Mouse (Mus musculus) hindlimb bud, embryonic 11.5 days (tissue): ENCODE results near the gene Lrrc38.
"Not testable (repeated sequence)": the region's sequence is repeated elsewhere in the genome, so short reads cannot be mapped to it uniquely, and the experiment has no call there.

Experiments
- DNase-seq: peaks from one replicate; pipeline ENCODE4 v3.0.0-alpha.2; 2012; ENCODE audit warnings: low read depth, low spot score; ENCODE audit errors: extremely low spot score

The Lrrc38 gene

GRCm38 (mm10) chr4:143349484-143349906 lies at the start of gene Lrrc38:
Gene Lrrc38 (plus strand): TSS chr4:143349757.
- DNase-seq, result no peak

DNA sequence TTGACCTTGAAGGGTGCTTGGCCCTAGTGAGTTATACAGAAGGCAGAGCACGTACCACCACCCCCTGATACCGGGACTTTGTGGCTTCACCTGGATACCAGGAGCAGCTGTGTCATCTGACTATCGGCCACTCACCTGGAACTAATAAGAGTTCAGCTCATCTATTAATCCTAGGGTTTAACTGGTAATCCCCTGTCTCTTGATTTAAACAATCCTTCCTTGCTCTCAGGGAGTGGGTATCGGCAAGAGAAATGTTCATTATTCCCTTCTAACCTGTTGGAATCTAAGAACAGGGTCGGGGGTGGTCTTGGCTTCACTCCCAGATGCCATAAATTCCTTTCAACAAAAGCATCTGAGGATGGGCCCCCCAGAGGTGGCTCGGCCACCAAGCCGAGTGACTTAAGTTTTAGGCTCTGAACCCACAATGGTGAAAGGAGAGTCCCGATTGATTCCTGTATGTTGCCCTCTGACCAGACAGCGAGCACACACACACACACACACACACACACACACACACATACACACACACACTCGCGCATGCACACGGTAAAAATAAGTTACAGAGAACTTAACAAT lies 49.4 kb upstream of the Lrrc38 start:
- no peak for DNase-seq

DNA sequence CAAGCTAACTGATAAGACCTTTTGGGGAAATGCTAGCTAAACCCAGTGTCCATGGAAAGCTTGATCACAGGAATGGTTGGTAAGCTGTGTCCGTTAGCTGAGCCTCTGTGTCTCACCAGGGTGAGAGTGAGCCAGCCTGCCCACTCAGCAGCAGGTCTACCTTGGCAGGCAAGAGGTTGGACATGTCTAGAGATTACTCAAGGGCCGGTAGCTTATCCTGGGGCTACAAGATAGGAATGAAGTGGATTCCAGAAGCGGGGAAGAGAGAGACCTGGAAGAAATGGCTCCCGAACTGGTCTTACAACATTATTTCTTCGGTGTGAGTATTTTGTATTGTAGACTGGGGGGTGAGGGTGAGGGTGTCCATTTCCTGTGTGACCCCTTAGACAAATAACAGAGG lies 48.5 kb upstream of the Lrrc38 start:
- DNase-seq, result no peak

GRCm38 (mm10) chr4:143301875-143302274 lies 47.7 kb upstream of the Lrrc38 start:
- no peak for DNase-seq

DNA sequence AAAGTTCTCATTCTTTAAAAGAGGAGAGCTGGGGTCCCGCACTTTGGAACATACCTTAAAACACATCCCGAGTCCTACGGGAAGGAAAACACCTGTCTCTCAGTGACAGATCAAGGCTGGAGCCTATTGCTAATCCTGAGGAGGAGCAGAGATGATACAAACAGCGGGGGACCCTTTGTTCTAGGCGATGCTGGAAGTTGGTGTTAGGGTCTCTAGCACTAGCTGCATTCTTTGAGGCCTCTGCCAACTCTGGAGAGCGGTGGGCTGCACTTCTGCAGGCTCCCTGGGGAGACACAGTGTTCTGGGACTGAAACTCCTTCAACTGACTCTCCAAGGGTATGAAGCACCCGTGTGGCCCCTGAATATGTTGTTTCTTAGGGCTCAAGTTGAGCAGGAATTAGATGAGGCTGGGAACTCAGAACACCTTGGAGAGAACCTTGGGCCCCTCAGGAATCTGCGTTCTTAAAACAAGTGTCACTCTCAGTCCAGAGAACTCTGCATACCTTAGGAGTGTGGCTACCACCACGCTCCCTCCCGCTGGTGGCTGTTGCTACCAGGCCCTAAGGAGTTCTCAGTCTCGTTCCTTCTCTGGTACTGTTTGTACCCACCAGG lies 47.2 kb upstream of the Lrrc38 start:
- DNase-seq, result no peak

- DNase-seq, result no peak
Measured at GRCm38 (mm10) chr4:143305031-143305430, 44.5 kb upstream of the Lrrc38 start.

DNA sequence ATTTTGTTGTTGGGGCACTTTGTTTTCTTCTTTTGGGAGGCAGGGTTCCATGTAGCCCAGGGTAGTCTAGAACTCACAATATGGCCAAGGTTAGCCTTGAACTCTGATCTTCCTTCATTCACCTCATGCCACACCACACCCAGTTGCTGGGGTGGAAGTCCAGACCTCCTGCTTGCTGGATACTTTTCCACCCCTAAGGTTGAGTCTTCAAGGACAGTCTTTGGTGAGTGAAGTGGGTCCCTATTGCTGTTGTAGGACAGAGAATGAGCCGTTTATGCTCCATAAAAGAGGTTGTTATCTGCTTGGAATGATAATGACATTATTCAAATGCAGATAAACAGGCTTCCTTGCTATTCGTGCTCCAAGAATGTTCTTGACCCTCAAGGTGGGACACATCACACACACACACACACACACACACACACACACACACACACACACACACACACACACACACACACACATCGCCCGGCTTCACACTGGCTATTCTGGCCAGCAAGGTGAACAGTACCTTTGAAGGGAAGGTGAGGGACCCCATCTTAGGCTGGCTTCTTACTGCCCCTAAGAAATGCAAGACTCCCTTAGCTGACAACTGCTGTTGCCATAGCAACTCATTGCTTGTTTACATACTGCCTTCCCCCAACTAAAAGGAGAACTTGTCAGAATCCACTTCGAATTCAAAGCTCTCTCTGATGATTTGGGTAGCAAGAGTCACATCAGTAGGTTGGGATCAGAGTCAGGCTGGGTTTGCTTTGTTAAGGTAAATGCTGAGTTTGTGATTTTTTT lies 43.4 kb upstream of the Lrrc38 start:
- no peak for DNase-seq

DNA sequence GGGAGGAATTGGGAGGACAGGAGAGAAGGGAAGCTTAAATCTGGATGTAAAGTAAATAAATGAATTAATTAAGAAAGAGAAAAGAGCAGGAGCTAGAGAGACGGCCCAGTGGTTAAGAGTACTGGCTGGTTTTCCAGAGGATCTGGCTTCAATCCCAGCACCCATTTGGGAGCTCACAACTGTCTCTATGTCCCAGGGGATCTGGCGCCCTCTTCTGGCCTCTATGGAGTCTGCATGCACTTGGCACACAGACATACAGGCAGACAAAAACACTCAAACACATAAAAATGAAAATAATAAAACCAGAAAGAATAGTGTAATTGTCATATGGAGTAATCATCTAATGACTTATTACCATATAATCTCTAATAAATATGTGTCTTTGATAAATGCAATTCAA lies 38.2 kb upstream of the Lrrc38 start:
- DNase-seq, result no peak

GRCm38 (mm10) chr4:143313299-143313698 lies 36.3 kb upstream of the Lrrc38 start:
- DNase-seq, result no peak

- DNase-seq, result no peak
Measured at GRCm38 (mm10) chr4:143324176-143324924, 25.2 kb upstream of the Lrrc38 start.

GRCm38 (mm10) chr4:143324925-143325624 lies 24.5 kb upstream of the Lrrc38 start:
- no peak for DNase-seq

DNA sequence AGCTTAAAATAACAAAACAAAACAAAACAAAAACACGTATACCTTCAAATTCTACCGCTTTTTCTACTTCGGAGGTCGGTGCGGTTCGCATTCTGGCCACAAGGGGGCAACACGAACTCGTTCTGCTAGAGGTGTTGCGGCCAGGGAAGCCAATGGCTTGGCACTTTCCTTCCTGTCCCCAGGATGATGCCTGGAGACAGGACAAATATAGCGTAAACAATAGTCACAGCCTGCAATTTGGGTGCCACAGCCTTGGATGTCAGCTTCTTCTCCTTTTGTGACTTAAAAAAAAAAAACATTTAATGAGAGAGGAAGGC lies 24.0 kb upstream of the Lrrc38 start:
- peak; percentile 54 for DNase-seq

GRCm38 (mm10) chr4:143330566-143330965 lies 19.0 kb upstream of the Lrrc38 start:
- DNase-seq, result peak; percentile 87

- DNase-seq, result no peak
Measured at GRCm38 (mm10) chr4:143331787-143332186, 17.8 kb upstream of the Lrrc38 start.

DNA sequence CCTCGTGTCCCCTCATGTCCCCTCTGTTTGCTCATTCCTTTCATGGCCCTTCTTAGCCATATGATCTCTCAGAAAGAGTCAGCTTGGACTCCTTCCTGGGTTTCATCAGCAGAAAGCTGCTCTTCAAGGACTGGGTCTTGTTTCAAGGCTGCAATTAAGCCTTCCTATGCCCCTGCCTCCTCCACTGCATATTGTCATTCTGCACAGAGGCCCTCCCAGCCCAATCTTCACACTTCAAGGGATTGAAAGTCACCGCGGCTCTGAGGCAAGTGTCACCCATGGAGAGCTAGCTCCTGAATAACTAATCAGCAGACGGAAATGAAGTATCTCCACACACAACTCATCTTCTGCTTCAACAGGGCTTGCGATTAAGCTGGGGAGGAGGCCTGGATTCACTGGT lies 15.4 kb upstream of the Lrrc38 start:
- DNase-seq, result no peak

- no peak for DNase-seq
Measured at GRCm38 (mm10) chr4:143334995-143335394, 14.6 kb upstream of the Lrrc38 start.

GRCm38 (mm10) chr4:143336096-143336495 lies 13.5 kb upstream of the Lrrc38 start:
- no peak for DNase-seq

GRCm38 (mm10) chr4:143339808-143340207 lies 9.7 kb upstream of the Lrrc38 start:
- DNase-seq, result no peak

DNA sequence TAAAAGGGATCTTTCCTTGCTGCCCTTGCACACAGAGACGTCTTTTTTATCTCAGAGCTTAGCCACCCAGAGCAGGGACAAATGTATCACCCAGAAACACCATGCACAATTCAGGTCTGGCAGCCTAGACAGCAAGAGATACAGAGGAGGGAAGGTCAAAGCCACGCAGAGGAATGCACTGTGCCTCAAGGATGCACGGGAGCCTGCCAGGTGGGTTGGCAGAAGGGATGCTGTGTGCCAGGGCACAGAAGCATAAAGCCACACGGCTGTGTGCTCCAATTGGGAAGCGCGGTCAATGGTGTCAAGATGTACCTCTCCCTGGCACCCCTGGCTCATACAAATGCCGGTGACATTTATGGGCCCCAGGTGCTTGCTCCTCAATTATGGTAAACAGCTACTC lies 8.1 kb upstream of the Lrrc38 start:
- DNase-seq, result no peak

GRCm38 (mm10) chr4:143345491-143345890 lies 4.1 kb upstream of the Lrrc38 start:
- not testable (repeated sequence) for DNase-seq

GRCm38 (mm10) chr4:143348678-143349077 lies 879 bp upstream of the Lrrc38 start:
- DNase-seq, result no peak
